Mouse (Mus musculus) heart, adult 2 months (tissue): ENCODE data around the gene Atp6v1d. TPM values are rescaled to one million over a fixed set of nuclear protein-coding genes. Genes with fewer than 3 reads are reported as not detected.

Source experiments
- DNase-seq, 2 experiments: peaks; one replicate each; pipeline ENCODE4 v3.0.0; 2021
- H3K27ac ChIP-seq: fragments of 200-600 bp; 2 replicates; pipeline ENCODE4 v1.8.1; 2022
- H3K27me3 ChIP-seq: fragments of 200-500 bp; 2 replicates; pipeline ENCODE4 v1.6.1; 2012; ENCODE audit warnings: mild to moderate bottlenecking, low read length, inconsistent platforms, mixed read lengths; ENCODE audit not compliant: control insufficient read depth, insufficient read depth
- H3K36me3 ChIP-seq: fragments of 200-500 bp; 2 replicates; pipeline ENCODE4 v1.6.1; 2012; ENCODE audit warnings: low read length, inconsistent platforms; ENCODE audit not compliant: control insufficient read depth, insufficient read depth
- H3K4me1 ChIP-seq: fragments of 200-500 bp; 2 replicates; pipeline ENCODE4 v1.6.1; 2011; ENCODE audit warnings: low read length; ENCODE audit not compliant: control insufficient read depth, insufficient read depth
- H3K4me3 ChIP-seq: fragments of 200-600 bp; 2 replicates; pipeline ENCODE4 v1.8.1; 2022
- H3K79me2 ChIP-seq: fragments of 200-500 bp; replicated peaks from 2 replicates; pipeline ENCODE4 v1.6.1; 2012; ENCODE audit warnings: mild to moderate bottlenecking, inconsistent platforms, low read length, moderate library complexity, mixed read lengths; ENCODE audit not compliant: control insufficient read depth, insufficient read depth
- H3K9ac ChIP-seq: fragments of 200-500 bp; 2 replicates; pipeline ENCODE4 v1.6.1; 2012; ENCODE audit warnings: low read depth, mild to moderate bottlenecking, control low read depth, inconsistent platforms, low read length, mixed read lengths
- CTCF ChIP-seq: fragments of 200-600 bp; IDR thresholded peaks from 2 replicates; pipeline ENCODE4 v1.8.1; 2022; ENCODE audit warnings: antibody characterized with exemption, mild to moderate bottlenecking, moderate library complexity
- EP300 ChIP-seq: fragments of 200-500 bp; IDR thresholded peaks from 2 replicates; pipeline ENCODE4 v1.6.1; 2011; ENCODE audit warnings: low read depth, low read length, control low read depth; ENCODE audit not compliant: insufficient read depth
- POLR2A ChIP-seq: fragments of 200-500 bp; IDR thresholded peaks from 2 replicates; pipeline ENCODE4 v1.6.1; 2011; ENCODE audit warnings: mild to moderate bottlenecking, low read depth, low read length, control low read depth; ENCODE audit not compliant: insufficient read depth
- WGBS: fragments of 180-500 bp; shearing (Covaris S2); methylation state at CpG from one replicate; pipeline ENCODE4 v1.1.7; 2018; 5-methylcytosine and 5-hydroxymethylcytosine counted together
- intact Hi-C: fragments of 180-260 bp; cut with DNase I; formaldehyde crosslinking; loops from one replicate; pipeline ENCODE4 v1.15.1; 2025
- polyA plus RNA-seq: library from polyadenylated mRNA; depleted of rRNA; stranded (reverse); fragments of >200 nt; gene quantifications from 2 replicates; pipeline ENCODE4 v1.2.3, GENCODE M21; 2012
- total RNA-seq, 2 experiments: library from RNA; stranded (reverse); gene quantifications; 2 replicates each; pipeline ENCODE4 v1.2.3; 2021

Gene Atp6v1d
- total and polyA plus RNA-seq, 3 experiments: 31.8 to 79.8 (median 72.8) TPM

DNA sequence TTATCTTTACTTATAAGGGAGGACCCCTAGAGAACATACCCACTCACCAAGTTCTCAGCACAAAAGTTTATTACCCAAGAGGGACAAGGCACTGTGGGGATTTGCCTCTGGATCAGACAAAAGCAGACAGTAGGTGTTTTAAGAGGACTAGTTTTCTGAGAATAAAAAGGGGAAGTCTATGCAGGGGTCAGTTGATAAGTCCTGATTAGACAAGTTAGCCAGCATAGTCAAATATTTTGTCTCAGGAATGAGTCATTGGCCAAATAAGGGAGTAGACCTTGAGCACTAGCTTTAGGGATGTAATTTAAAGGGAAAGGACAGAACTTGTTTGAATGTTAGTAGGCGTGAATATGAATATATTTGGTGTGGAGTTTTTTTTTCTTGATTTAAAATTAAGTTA is 6.7 kb upstream of the Atp6v1d start:
- H3K9ac ChIP-seq: no peak overlapping the region
- H3K79me2 ChIP-seq: peaks cover 3% of the 10 kb centered on the region; the same call in 1 of the 2 replicates
- no peak for TF ChIP-seq EP300
- no peak for TF ChIP-seq POLR2A
- TF ChIP-seq CTCF: no peak
- no peak for DNase-seq
- peaks cover 2% of the 10 kb centered on the region for H3K36me3 ChIP-seq
- H3K4me1 ChIP-seq: peaks cover 1% of the 10 kb centered on the region
- H3K4me3 ChIP-seq: no peak overlapping the region
- intact Hi-C loops: loop anchor here (10.0 kb wide), 2 partner anchors 643 to 1777 kb away; partner anchors contain the start of genes Erh, Gphn and Slc39a9
- WGBS: 78% methylated on average over 1 of the region's 1 CpGs
- no peak overlapping the region for H3K27ac ChIP-seq
- no peaks in the 10 kb centered on the region for H3K27me3 ChIP-seq

- TF ChIP-seq CTCF: peak; percentile 39
- no peak for TF ChIP-seq EP300
- TF ChIP-seq POLR2A: no peak
- DNase-seq: no peak
- intact Hi-C loops: loop anchor here (10.0 kb wide), 2 partner anchors 641 to 1779 kb away; partner anchors contain the start of genes Erh, Gphn and Slc39a9
Observed at GRCm38 (mm10) chr12:78865434-78865833, 4.0 kb upstream of the Atp6v1d start.

GRCm38 (mm10) chr12:78862254-78862730 is 854 bp upstream of the Atp6v1d start:
- TF ChIP-seq CTCF (no peak), EP300 (no peak), POLR2A (no peak)
- H3K79me2 ChIP-seq: peaks cover 6% of the 10 kb centered on the region; the same call in 1 of the 2 replicates
- H3K9ac ChIP-seq: peak overlapping the region; percentile 82
- intact Hi-C loops: loop anchor here (5.0 to 10.0 kb wide), 3 partner anchors 115 to 1783 kb away; partner anchors contain the start of genes Erh, Gphn, Mpp5 and Slc39a9
- H3K27me3 ChIP-seq: no peaks in the 10 kb centered on the region
- H3K4me3 ChIP-seq: peak overlapping the region; percentile 92
- WGBS: under 1% methylated on average over 22 of the region's 22 CpGs
- peak overlapping the region; percentile 99 for H3K27ac ChIP-seq
- peaks cover 12% of the 10 kb centered on the region for H3K36me3 ChIP-seq
- no peak for DNase-seq
- peaks cover 4% of the 10 kb centered on the region for H3K4me1 ChIP-seq

More at GRCm38 (mm10) chr12:78865434-78865833, 4.0 kb upstream of the Atp6v1d start:
- Histone ChIP-seq H3K79me2 (peaks cover 3% of the 10 kb centered on the region; the same call in 1 of the 2 replicates), H3K4me1 (peaks cover 2% of the 10 kb centered on the region), H3K27ac (no peak overlapping the region), H3K9ac (no peak overlapping the region), H3K27me3 (no peaks in the 10 kb centered on the region), H3K36me3 (peaks cover 8% of the 10 kb centered on the region), H3K4me3 (no peak overlapping the region)
- WGBS: 88% methylated on average over 1 of the region's 1 CpGs

DNA sequence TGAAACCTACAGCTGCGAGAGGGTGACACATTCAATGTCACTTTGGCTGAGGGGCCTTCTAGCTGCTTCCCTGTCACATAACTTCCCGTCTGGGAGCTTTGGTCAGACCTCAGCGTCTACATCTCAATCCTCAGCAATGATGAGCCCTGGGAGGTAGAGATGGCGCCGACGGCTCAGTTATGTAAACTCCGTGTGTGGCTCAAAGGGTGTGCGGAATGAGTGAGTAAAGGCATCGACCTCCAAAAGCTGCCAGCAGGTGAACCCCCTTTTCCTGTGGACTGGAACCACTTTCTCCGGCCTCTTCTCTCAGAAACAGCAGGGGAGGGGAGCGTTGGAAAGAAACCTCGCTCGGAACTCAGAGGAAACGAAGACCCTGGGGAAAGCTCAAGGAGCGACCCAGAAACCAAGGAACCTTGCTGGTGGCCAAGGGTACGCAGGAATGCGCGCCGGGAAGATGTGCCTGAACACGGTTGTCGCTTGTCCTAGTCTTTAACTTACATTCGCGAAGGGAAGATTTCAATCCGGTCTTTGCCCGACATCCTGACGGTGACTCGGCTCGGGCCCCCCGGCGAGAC is 430 bp downstream of the Atp6v1d start:
- Histone ChIP-seq H3K27ac (peak overlapping the region; percentile 73), H3K9ac (peak overlapping the region; percentile 76), H3K36me3 (peaks cover 11% of the 10 kb centered on the region), H3K79me2 (peaks cover 6% of the 10 kb centered on the region; the same call in 1 of the 2 replicates), H3K27me3 (no peaks in the 10 kb centered on the region), H3K4me3 (peak overlapping the region; percentile 93), H3K4me1 (peaks cover 4% of the 10 kb centered on the region)
- intact Hi-C loops: loop anchor here (5.0 to 10.0 kb wide), 3 partner anchors 114 to 1784 kb away; partner anchors contain the start of genes Erh, Gphn, Mpp5 and Slc39a9
- under 1% methylated on average over 30 of the region's 30 CpGs for WGBS
- no peak for DNase-seq
- TF ChIP-seq POLR2A (peak; percentile 80), CTCF (no peak), EP300 (no peak)

- Histone ChIP-seq H3K36me3 (no peaks in the 10 kb centered on the region), H3K79me2 (no peaks in the 10 kb centered on the region), H3K27ac (no peak overlapping the region), H3K4me1 (no peaks in the 10 kb centered on the region), H3K27me3 (no peaks in the 10 kb centered on the region), H3K9ac (no peak overlapping the region), H3K4me3 (no peak overlapping the region)
- WGBS: 87% methylated on average over 4 of the region's 4 CpGs
- no peak for DNase-seq
- intact Hi-C loops: no loop called here
- TF ChIP-seq EP300: no peak
- TF ChIP-seq CTCF: no peak
- TF ChIP-seq POLR2A: no peak
Observed at GRCm38 (mm10) chr12:78848246-78848645, 13.2 kb downstream of the Atp6v1d start.

DNA sequence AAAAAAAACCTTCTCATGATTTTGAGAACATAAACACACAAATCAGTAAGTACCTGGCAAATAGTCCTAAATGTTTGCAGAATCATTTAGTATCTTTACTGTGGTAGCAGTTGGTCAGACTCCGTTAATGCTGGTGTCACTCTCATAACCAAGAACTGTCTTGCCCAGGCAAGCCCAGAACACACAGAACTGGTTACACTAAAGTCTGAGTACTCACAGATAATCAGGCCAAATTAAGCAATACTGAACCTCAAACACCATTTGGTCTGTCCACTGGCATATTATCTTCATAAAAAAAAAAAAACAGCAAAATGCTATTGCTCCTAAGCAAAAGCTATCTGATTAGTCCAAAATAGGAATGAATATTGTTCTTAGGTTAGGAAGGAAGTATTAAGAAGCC is 19.0 kb downstream of the Atp6v1d start:
- intact Hi-C loops: no loop called here
- Histone ChIP-seq H3K27me3 (no peaks in the 10 kb centered on the region), H3K36me3 (peaks cover 4% of the 10 kb centered on the region), H3K79me2 (no peaks in the 10 kb centered on the region), H3K9ac (no peak overlapping the region), H3K27ac (no peak overlapping the region), H3K4me3 (no peak overlapping the region), H3K4me1 (no peaks in the 10 kb centered on the region)
- DNase-seq: no peak
- TF ChIP-seq POLR2A: no peak
- no peak for TF ChIP-seq CTCF
- TF ChIP-seq EP300: no peak
- WGBS: 98% methylated on average over 1 of the region's 1 CpGs
